Mouse (Mus musculus): ENCODE data around the gene Ece1. TPM values are rescaled to one million over a fixed set of nuclear protein-coding genes. Genes with fewer than 3 reads are reported as not detected.

Ece1 gene
- polyA plus RNA-seq, 1 experiment = 65.4 TPM

DNA sequence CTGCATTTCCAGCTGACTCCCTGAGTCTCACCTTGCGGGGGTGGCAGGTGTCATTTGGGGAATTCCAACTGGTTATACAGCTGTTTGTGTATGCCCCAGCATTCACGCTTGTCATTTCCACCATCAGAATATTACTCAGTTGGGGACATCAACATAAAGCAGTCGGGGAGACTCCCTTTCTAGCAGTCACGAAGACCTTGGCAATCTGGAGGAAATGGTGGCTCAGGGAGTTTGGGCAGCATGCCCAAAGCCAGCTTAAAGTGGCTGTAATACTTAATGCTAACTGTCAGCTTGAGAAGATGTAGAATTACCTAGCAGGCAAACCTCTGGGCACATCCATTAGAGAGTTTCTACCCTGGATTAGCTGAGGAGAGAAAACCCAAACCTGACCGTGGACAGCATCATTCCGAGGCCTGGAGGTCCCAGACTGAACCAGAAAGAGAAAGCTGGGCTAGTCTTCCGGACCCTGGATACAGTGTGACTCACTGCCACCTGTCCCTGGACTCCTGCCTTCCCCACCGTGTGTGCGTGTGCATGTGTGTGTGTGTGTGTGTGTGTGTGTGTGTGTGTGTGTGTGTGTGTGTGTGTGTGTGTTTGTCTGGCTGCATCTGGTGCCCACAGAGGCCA is 13.5 kb downstream of the Ece1 start:
- no peak overlapping the region for H3K27ac ChIP-seq (ENCODE audit: insufficient read depth, low read length)
- no peak for TF ChIP-seq CTCF (IDR thresholded peaks at IDR 0.05; ENCODE audit: borderline replicate concordance, insufficient read depth, low read length)
- TF ChIP-seq POLR2A (IDR thresholded peaks at IDR 0.05; ENCODE audit: low read depth, low read length) = no peak
- no peaks in the 10 kb centered on the region for H3K4me1 ChIP-seq (ENCODE audit: control insufficient read depth, insufficient read depth, low read length)
- no peak overlapping the region for H3K4me3 ChIP-seq (ENCODE audit: insufficient read depth, low read length)

DNA sequence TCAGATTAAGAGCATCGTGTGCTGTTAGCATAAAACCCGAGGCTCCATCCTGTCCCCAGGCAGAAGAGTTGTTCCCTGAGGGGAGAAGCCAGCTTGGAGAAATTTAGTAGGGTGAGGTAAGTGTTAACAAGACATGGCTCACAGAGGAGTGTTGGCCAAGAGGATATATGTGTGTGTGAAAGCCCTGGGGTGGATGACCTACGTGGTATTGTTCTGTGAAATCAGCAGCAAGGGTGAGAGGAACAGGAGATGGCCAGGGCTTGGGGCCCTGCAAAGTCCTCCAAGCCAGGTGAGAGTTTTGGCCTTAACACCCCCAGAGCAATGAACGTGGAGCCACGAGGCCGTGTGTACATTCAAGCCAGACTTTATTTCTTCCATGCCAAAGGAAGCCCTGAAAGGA is 14.8 kb downstream of the Ece1 start:
- no peaks in the 10 kb centered on the region for H3K4me1 ChIP-seq (ENCODE audit: control insufficient read depth, insufficient read depth, low read length)
- no peak for TF ChIP-seq CTCF (IDR thresholded peaks at IDR 0.05; ENCODE audit: borderline replicate concordance, insufficient read depth, low read length)
- H3K27ac ChIP-seq (ENCODE audit: insufficient read depth, low read length) = no peak overlapping the region
- no peak overlapping the region for H3K4me3 ChIP-seq (ENCODE audit: insufficient read depth, low read length)

DNA sequence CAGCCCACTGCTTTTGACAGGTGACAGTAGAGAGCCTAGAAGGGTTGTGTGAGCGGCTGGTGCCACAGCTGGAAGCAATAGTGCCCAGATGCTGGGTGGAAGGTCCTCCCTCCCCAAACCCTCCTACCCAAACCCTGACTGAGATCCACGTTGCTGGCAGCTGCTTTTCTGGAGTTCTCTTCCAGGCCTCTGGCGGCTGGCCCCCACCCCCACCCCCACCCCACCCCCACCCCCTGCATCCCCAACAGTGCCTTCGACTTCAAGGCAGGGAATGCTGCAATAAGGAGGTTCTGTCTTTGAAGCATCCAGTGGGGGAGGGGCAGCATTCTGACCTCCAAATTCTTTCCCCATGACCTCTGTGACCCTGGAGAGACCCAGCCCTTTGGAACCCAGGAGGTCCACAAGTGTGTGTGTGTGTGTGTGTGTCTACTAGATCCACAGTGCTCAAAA is 15.4 kb downstream of the Ece1 start:
- Histone ChIP-seq H3K4me1 (ENCODE audit: control insufficient read depth, insufficient read depth, low read length) (no peaks in the 10 kb centered on the region), H3K27ac (ENCODE audit: insufficient read depth, low read length) (no peak overlapping the region), H3K4me3 (ENCODE audit: insufficient read depth, low read length) (no peak overlapping the region)
- TF ChIP-seq POLR2A (IDR thresholded peaks at IDR 0.05; ENCODE audit: low read depth, low read length) (no peak), CTCF (IDR thresholded peaks at IDR 0.05; ENCODE audit: borderline replicate concordance, insufficient read depth, low read length) (no peak)

DNA sequence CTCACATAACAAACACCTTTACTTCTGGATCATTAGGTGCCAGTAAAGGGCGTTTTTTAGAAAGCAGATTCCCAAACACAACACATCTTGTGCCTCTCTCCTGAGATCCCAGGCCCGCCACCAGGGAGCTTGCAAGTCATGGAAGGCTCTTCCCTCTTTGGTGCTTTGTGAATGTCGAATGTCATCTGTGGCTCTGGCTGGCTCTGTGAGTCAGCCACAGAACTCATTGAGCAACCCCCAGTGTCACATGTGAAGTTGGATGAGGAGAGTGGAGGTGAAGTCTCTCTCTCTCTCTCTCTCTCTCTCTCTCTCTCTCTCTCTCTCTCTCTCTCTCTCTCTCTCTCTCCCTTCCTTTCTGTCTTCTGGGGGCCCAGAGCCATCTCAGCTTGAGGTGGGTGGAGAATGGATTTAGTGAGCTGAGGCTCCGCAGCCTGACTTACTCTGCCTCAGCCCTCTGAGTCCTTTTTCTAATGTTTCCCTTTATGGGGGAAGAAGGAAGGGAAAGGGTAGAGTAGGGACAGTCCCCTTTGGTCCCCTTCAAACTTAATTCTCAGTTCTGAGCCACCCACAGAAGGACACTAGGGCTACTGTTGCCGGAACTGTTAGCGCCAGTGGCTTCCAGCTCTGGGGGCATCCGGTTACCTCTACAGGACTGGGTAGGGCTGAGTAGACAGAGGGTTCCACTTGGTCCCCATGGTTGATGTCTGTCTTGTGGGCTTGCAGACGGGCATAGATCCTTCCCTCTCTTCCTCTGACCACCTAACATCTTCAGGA is 17.5 kb downstream of the Ece1 start:
- Histone ChIP-seq H3K4me1 (ENCODE audit: control insufficient read depth, insufficient read depth, low read length) (no peaks in the 10 kb centered on the region), H3K27ac (ENCODE audit: insufficient read depth, low read length) (no peak overlapping the region), H3K4me3 (ENCODE audit: insufficient read depth, low read length) (no peak overlapping the region)
- no peak for TF ChIP-seq POLR2A (IDR thresholded peaks at IDR 0.05; ENCODE audit: low read depth, low read length)

DNA sequence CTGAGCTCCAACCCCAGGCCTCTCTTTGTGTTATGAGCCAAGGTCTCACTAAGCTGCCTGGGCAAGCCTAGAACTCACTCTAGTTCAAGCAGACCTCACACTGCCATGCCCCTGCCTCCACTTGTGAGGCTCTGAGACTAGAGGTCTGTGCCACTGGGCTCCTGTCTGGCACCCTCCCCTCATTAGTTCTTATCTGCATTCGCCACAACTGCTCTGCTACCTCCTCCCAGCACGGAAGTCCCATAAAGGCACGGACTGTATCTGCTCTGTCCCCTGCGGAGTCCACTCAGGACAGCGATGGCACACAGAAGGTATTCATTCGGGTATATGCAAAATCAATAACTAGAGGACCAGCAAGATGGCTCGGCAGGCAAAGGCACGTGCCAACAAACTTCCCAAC is 19.4 kb downstream of the Ece1 start:
- Histone ChIP-seq H3K4me1 (ENCODE audit: control insufficient read depth, insufficient read depth, low read length) (no peaks in the 10 kb centered on the region), H3K27ac (ENCODE audit: insufficient read depth, low read length) (no peak overlapping the region), H3K4me3 (ENCODE audit: insufficient read depth, low read length) (no peak overlapping the region)
- TF ChIP-seq POLR2A (IDR thresholded peaks at IDR 0.05; ENCODE audit: low read depth, low read length) = no peak
- no peak for TF ChIP-seq CTCF (IDR thresholded peaks at IDR 0.05; ENCODE audit: borderline replicate concordance, insufficient read depth, low read length)

DNA sequence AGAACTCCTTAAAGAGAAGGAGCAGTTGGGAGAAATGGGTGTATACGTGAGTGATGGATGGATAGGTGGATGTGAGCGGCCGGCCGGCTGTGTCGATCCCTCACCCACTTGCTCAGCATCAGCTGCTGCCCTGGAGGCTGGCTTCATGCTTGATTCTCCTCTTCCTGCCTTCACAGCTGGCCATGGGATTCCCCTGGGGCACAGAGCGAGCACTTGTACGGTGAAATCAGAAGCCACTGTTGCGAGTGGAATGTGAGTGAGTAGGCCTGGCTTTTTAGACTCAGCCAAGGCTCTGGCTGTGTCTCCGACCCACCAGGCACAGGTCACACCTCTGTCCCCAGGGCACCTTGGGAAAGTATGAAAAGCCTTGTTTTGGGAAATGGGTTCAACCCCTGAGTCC is 20.6 kb downstream of the Ece1 start:
- no peak for TF ChIP-seq POLR2A (IDR thresholded peaks at IDR 0.05; ENCODE audit: low read depth, low read length)
- TF ChIP-seq CTCF (IDR thresholded peaks at IDR 0.05; ENCODE audit: borderline replicate concordance, insufficient read depth, low read length) = no peak
- H3K4me1 ChIP-seq (ENCODE audit: control insufficient read depth, insufficient read depth, low read length) = no peaks in the 10 kb centered on the region
- H3K27ac ChIP-seq (ENCODE audit: insufficient read depth, low read length) = no peak overlapping the region; the same call in 1 of the 2 replicates
- H3K4me3 ChIP-seq (ENCODE audit: insufficient read depth, low read length) = no peak overlapping the region

DNA sequence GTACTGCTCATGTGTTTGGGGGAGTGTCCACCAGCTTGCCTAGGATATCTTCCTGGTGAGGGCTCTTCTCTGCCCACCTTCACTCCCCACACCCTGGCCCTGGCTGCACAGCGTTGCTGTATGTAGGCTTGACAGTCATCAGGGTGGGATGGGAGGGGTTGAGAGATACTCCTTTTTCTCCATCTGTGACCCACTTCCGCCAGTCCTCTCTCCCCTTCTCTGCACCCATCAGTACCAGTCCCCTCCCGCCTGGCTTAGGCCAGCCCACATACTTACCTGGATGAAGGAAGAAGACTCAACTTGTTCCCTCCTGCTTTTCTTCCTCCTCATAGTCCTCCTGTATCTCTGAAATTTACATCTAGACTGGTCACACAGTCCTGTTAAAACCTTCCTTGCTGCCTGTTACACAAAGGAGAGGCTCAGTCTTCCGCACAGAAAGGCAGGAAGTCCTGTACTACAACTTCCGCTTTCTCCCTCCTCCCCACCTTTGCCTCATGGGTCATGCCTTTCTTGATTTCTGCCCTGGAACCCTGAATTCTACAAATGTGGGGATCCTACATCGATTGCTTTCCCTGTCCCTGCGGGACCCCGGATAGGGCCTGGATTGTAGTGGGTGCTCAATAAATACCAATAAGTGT is 21.6 kb downstream of the Ece1 start:
- TF ChIP-seq CTCF (IDR thresholded peaks at IDR 0.05; ENCODE audit: borderline replicate concordance, insufficient read depth, low read length) = no peak
- TF ChIP-seq POLR2A (IDR thresholded peaks at IDR 0.05; ENCODE audit: low read depth, low read length) = no peak
- Histone ChIP-seq H3K27ac (ENCODE audit: insufficient read depth, low read length) (no peak overlapping the region), H3K4me1 (ENCODE audit: control insufficient read depth, insufficient read depth, low read length) (no peaks in the 10 kb centered on the region)

DNA sequence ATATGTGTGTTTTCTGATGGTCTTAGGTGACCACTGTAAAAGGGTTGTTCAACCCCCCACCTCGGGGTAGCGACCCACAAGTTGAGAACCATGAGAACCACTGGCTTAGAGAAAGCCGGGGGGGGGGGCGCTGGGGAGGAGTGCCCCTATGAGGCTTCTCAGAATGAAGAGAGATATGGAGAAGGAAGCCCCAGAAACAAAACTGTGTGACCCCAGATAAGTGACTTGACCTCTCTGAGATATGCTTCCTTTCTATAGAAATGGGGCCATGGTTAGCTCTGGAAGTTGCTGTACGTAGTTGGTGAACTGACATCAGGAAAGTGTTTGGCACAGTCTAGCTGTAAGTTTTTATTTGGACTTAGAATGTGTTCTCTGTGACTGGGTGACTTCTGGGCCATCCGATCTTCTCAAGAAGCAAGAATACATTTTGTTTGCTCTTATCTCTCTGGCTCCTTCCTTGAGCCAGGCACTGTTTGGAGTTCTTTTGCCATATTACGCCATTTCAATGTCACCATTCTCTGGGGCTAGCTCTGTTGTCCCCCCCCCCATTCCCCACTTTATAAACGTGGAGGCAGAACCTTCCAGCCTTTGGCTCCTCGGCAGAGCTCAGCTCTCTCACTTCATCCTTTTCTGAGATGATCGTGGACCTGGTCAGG is 25.4 kb downstream of the Ece1 start:
- Histone ChIP-seq H3K27ac (ENCODE audit: insufficient read depth, low read length) (no peak overlapping the region), H3K4me1 (ENCODE audit: control insufficient read depth, insufficient read depth, low read length) (0 out of 2 replicates have a peak, but pooled peaks cover 5% of the 10 kb centered on the region), H3K4me3 (ENCODE audit: insufficient read depth, low read length) (no peak overlapping the region)
- TF ChIP-seq POLR2A (IDR thresholded peaks at IDR 0.05; ENCODE audit: low read depth, low read length) (no peak), CTCF (IDR thresholded peaks at IDR 0.05; ENCODE audit: borderline replicate concordance, insufficient read depth, low read length) (no peak)

More for the DNA sequence above, 21.6 kb downstream of the Ece1 start:
- H3K4me3 ChIP-seq (ENCODE audit: insufficient read depth, low read length) = no peak overlapping the region

DNA sequence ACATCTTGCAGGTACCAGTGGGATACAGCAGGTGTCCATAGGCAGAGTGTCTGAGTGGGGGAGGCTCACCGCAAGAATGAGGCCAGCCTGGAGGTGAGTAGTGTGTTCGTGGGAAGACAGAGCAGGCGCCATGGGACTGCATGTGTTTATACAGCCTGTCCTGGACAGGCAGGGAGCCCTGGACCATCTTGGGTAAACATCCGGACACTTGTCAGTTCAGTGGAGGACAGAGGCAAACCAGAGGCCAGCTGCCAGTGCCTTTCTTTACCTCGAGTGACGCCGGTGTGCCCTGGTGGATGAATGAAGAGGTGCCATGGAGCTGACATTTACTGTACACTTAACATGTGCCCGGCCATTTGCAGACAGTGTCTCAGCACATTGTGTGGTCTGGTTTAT is 26.0 kb downstream of the Ece1 start:
- no peak for TF ChIP-seq CTCF (IDR thresholded peaks at IDR 0.05; ENCODE audit: borderline replicate concordance, insufficient read depth, low read length)
- no peak for TF ChIP-seq POLR2A (IDR thresholded peaks at IDR 0.05; ENCODE audit: low read depth, low read length)
- Histone ChIP-seq H3K27ac (ENCODE audit: insufficient read depth, low read length) (no peak overlapping the region), H3K4me3 (ENCODE audit: insufficient read depth, low read length) (no peak overlapping the region), H3K4me1 (ENCODE audit: control insufficient read depth, insufficient read depth, low read length) (0 out of 2 replicates have a peak, but pooled peaks cover 5% of the 10 kb centered on the region)

Measured in embryonic fibroblast, embryonic 13.5 days (primary cell).